Mouse (Mus musculus) stomach, postnatal 0 days (tissue): ENCODE measurements around the gene Chn1. TPM values are rescaled to one million over a fixed set of nuclear protein-coding genes. Genes with fewer than 3 reads are reported as not detected.

Experiments used
- ATAC-seq: fragments of 200-750 bp; cut with Nextera tagmentation; 2 replicates; pipeline ENCODE4 v1.8.0; 2017; ENCODE audit not compliant: low FRiP score, low TSS enrichment
- DNase-seq: peaks from one replicate; pipeline ENCODE4 v3.0.0-alpha.2; 2016; ENCODE audit warnings: low spot score
- H3K27ac ChIP-seq: fragments of 300-500 bp; sonication (generic); replicated peaks from 2 replicates; pipeline ENCODE4 v1.5.1; 2014; ENCODE audit warnings: mild to moderate bottlenecking, control low read depth
- H3K27me3 ChIP-seq: fragments of 300-500 bp; sonication (generic); 2 replicates; pipeline ENCODE4 v1.6.1; 2014; ENCODE audit warnings: low read length; ENCODE audit not compliant: control insufficient read depth, insufficient read depth
- H3K36me3 ChIP-seq: fragments of 300-500 bp; sonication (generic); 2 replicates; pipeline ENCODE4 v1.6.1; 2014; ENCODE audit warnings: low read length, mixed read lengths; ENCODE audit not compliant: control insufficient read depth, insufficient read depth
- H3K4me1 ChIP-seq: fragments of 300-500 bp; sonication (generic); replicated peaks from 2 replicates; pipeline ENCODE4 v1.6.1; 2014; ENCODE audit warnings: antibody characterized with exemption; ENCODE audit not compliant: control insufficient read depth, insufficient read depth
- H3K4me2 ChIP-seq: fragments of 300-500 bp; sonication (generic); replicated peaks from 2 replicates; pipeline ENCODE4 v1.6.1; 2014; ENCODE audit warnings: low read depth, mild to moderate bottlenecking, control low read depth, moderate library complexity
- H3K4me3 ChIP-seq: fragments of 300-500 bp; sonication (generic); 2 replicates; pipeline ENCODE4 v1.5.1; 2014; ENCODE audit warnings: low read depth, low read length, control low read depth
- H3K9ac ChIP-seq: fragments of 300-500 bp; sonication (generic); 2 replicates; pipeline ENCODE4 v1.6.1; 2014; ENCODE audit warnings: mild to moderate bottlenecking, low read length, control low read depth, mixed read lengths
- H3K9me3 ChIP-seq: fragments of 300-500 bp; sonication (generic); 2 replicates; pipeline ENCODE4 v1.6.1; 2016; ENCODE audit warnings: low read length; ENCODE audit not compliant: control insufficient read depth
- CTCF ChIP-seq: IDR thresholded peaks from 2 replicates; pipeline ENCODE4 v1.5.1; 2016; ENCODE audit warnings: antibody characterized with exemption, low read depth, mild to moderate bottlenecking, moderate library complexity
- EP300 ChIP-seq: optimal IDR thresholded peaks from 2 replicates; pipeline ENCODE3; 2016; ENCODE audit warnings: antibody characterized with exemption
- WGBS: fragments of 180-500 bp; shearing (Covaris S2); extraction: QIAGEN DNeasy Blood & Tissue Kit; methylation state at CpG from one replicate; pipeline ENCODE4 v1.1.7; 2014; 5-methylcytosine and 5-hydroxymethylcytosine counted together
- polyA plus RNA-seq: library from polyadenylated mRNA; unstranded; fragments of >200 nt; fragmentation: Nextera tagmentation; extraction: Ambion mirVana; gene quantifications from 2 replicates; pipeline ENCODE4 v1.2.1, GENCODE M21; 2015

Chn1 gene
- polyA plus RNA-seq, 1 experiment from 2014 or later: 7.4 TPM

- H3K27me3 ChIP-seq: no peaks in the 10 kb centered on the region
- no peak overlapping the region for H3K4me2 ChIP-seq
- H3K27ac ChIP-seq: no peak overlapping the region
- no peaks in the 10 kb centered on the region for H3K36me3 ChIP-seq
- TF ChIP-seq EP300 (no peak), CTCF (no peak)
- H3K9me3 ChIP-seq: no peaks in the 10 kb centered on the region
- 68% methylated on average over 9 of the region's 9 CpGs for WGBS
- DNase-seq: peak; percentile 19
- ATAC-seq: no peak
- no peak overlapping the region for H3K4me3 ChIP-seq
- H3K9ac ChIP-seq: no peak overlapping the region
- H3K4me1 ChIP-seq: no peaks in the 10 kb centered on the region
Observed at GRCm38 (mm10) chr2:73562656-73563055, 212.5 kb downstream of the Chn1 start.

- ATAC-seq (peak; percentile 60), DNase-seq (peak; percentile 61)
- H3K27ac ChIP-seq: no peak overlapping the region
- peak overlapping the region; percentile 62 for H3K4me2 ChIP-seq
- peak overlapping the region; percentile 24; the same call in 1 of the 2 replicates for H3K4me3 ChIP-seq
- H3K36me3 ChIP-seq: no peaks in the 10 kb centered on the region
- no peak for TF ChIP-seq EP300
- TF ChIP-seq CTCF: peak; percentile 80
- H3K9me3 ChIP-seq: no peaks in the 10 kb centered on the region
- H3K4me1 ChIP-seq: no peaks in the 10 kb centered on the region
- H3K27me3 ChIP-seq: no peaks in the 10 kb centered on the region
- no peak overlapping the region for H3K9ac ChIP-seq
- 6% methylated on average over 8 of the region's 8 CpGs for WGBS
Observed at GRCm38 (mm10) chr2:73561665-73562063, 213.5 kb downstream of the Chn1 start.

GRCm38 (mm10) chr2:73560899-73561664, 214.1 kb downstream of the Chn1 start:
- 4% methylated on average over 22 of the region's 23 CpGs for WGBS
- DNase-seq: no peak
- TF ChIP-seq CTCF (no peak), EP300 (no peak)
- Histone ChIP-seq H3K9ac (peak overlapping the region; percentile 38; the same call in 1 of the 2 replicates), H3K9me3 (no peaks in the 10 kb centered on the region), H3K27ac (no peak overlapping the region), H3K4me1 (no peaks in the 10 kb centered on the region), H3K36me3 (no peaks in the 10 kb centered on the region), H3K27me3 (no peaks in the 10 kb centered on the region), H3K4me2 (peak overlapping the region; percentile 62), H3K4me3 (peak overlapping the region; percentile 24)
- ATAC-seq: peak; percentile 53

Other genes starting within 250 kb of the Chn1 start
- gene Wipf1, start 245.6 kb downstream of the Chn1 start, polyA plus RNA-seq: 3.1 and 3.3 TPM in 2 replicates
- 0.36 and 0.59 TPM in 2 replicates for gene Chrna1, start 195.0 kb downstream of the Chn1 start, polyA plus RNA-seq
- gene Atf2, start 117.3 kb upstream of the Chn1 start, polyA plus RNA-seq: 20.7 and 21.4 TPM in 2 replicates
- gene Atp5g3, start 136.0 kb upstream of the Chn1 start, polyA plus RNA-seq: 1,360 and 1,478 TPM in 2 replicates